Mouse (Mus musculus) hindbrain, postnatal 0 days (tissue): ENCODE data around the gene Car5a. TPM values are rescaled to one million over a fixed set of nuclear protein-coding genes. Genes with fewer than 3 reads are reported as not detected.

Experiments used
- ATAC-seq: fragments of 200-750 bp; cut with Nextera tagmentation; 2 replicates; pipeline ENCODE4 v1.8.0; 2017; ENCODE audit warnings: mild to moderate bottlenecking, moderate TSS enrichment, moderate library complexity
- DNase-seq: peaks from one replicate; pipeline ENCODE4 v3.0.0-alpha.2; 2015; ENCODE audit warnings: low spot score
- H3K27ac ChIP-seq: fragments of 300-500 bp; sonication (generic); 2 replicates; pipeline ENCODE4 v1.5.1; 2014; ENCODE audit warnings: mild to moderate bottlenecking
- H3K27me3 ChIP-seq: fragments of 300-500 bp; sonication (generic); 2 replicates; pipeline ENCODE4 v1.6.1; 2014; ENCODE audit warnings: low read length, mixed read lengths; ENCODE audit not compliant: insufficient read depth
- H3K36me3 ChIP-seq: fragments of 300-500 bp; sonication (generic); 2 replicates; pipeline ENCODE4 v1.6.1; 2014; ENCODE audit warnings: low read length, mixed read lengths; ENCODE audit not compliant: insufficient read depth
- H3K4me1 ChIP-seq: fragments of 300-500 bp; sonication (generic); 2 replicates; pipeline ENCODE4 v1.6.1; 2014; ENCODE audit warnings: antibody characterized with exemption, low read length, mixed read lengths; ENCODE audit not compliant: insufficient read depth
- H3K4me2 ChIP-seq: fragments of 300-500 bp; sonication (generic); 2 replicates; pipeline ENCODE4 v1.6.1; 2014; ENCODE audit warnings: low read depth, mild to moderate bottlenecking, low read length, moderate library complexity, mixed read lengths
- H3K4me3 ChIP-seq: fragments of 300-500 bp; sonication (generic); 2 replicates; pipeline ENCODE4 v1.5.1; 2014; ENCODE audit warnings: low read length
- H3K9ac ChIP-seq: fragments of 300-500 bp; sonication (generic); replicated peaks from 2 replicates; pipeline ENCODE4 v1.6.1; 2014; ENCODE audit warnings: mild to moderate bottlenecking, low read length, moderate library complexity, mixed read lengths
- H3K9me3 ChIP-seq: fragments of 300-500 bp; sonication (generic); 2 replicates; pipeline ENCODE4 v1.6.1; 2016; ENCODE audit warnings: low read length, mixed read lengths
- CTCF ChIP-seq: IDR thresholded peaks from 2 replicates; pipeline ENCODE4 v1.5.1; 2016; ENCODE audit warnings: antibody characterized with exemption, control low read depth, low read depth
- WGBS: fragments of 180-500 bp; shearing (Covaris S2); extraction: QIAGEN DNeasy Blood & Tissue Kit; methylation state at CpG from one replicate; pipeline ENCODE4 v1.1.7; 2014; 5-methylcytosine and 5-hydroxymethylcytosine counted together
- polyA plus RNA-seq: library from polyadenylated mRNA; unstranded; fragments of >200 nt; fragmentation: Nextera tagmentation; extraction: Ambion mirVana; gene quantifications from 2 replicates; pipeline ENCODE4 v1.2.1, GENCODE M21; 2015
- total RNA-seq: library from RNA; depleted of rRNA; stranded (reverse); fragments of >200 nt; gene quantifications from 2 replicates; pipeline ENCODE4 v1.2.3, GENCODE M21; 2014

The Car5a gene
- total and polyA plus RNA-seq, 2 experiments from 2014 or later, result 0.23 to 0.42 TPM

DNA sequence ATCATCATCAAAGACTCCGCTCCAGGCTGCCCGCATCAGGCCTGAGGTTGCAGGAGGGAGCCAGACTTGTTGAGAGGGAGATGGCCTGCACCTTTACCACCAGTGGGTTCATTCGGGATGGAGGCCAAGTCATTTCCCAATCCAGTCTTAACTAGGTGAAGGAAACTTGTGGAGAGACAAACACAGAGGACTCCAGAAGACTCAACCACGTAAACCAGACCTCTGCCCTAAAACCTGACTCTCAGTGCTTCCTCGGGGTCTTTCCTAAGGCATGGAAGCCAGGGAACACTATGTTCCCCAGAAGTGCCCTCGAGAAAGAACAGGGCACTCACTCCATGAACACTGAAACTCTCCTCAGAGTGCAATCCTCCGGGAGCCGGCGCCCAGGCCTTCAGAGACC is 39.7 kb downstream of the Car5a start:
- no peak for TF ChIP-seq CTCF
- no peak overlapping the region for H3K27ac ChIP-seq
- no peak for ATAC-seq

DNA sequence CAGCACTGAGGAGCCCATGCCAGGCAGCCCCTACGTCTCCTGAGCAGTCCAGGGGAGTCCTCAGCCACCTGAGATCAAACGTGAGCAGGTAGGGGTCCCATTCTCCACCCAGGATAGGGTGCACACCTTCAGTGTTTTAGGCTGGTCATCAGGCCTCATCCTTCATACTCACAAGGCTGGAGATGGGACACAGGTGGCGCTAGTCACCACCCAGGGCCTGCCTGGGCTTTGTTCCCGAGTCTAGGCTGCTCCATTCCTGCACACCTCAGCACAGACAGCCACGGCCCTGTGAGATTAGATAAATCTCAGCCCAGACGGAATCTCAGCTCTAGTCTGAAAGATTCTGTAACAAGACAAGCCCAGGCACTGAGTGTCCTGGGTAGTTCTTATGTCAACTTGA is 40.7 kb downstream of the Car5a start:
- Histone ChIP-seq H3K4me1 (peaks cover 25% of the 10 kb centered on the region), H3K9ac (peak overlapping the region; percentile 76; the same call in 1 of the 2 replicates), H3K4me2 (peak overlapping the region; percentile 86), H3K4me3 (peak overlapping the region; percentile 69), H3K27ac (no peak overlapping the region), H3K27me3 (no peaks in the 10 kb centered on the region), H3K36me3 (no peaks in the 10 kb centered on the region), H3K9me3 (no peaks in the 10 kb centered on the region)
- ATAC-seq, result no peak
- 65% methylated on average over 6 of the region's 6 CpGs for WGBS
- TF ChIP-seq CTCF, result no peak
- no peak for DNase-seq

More for the DNA sequence above, 39.7 kb downstream of the Car5a start:
- Histone ChIP-seq H3K36me3 (no peaks in the 10 kb centered on the region), H3K4me1 (peaks cover 25% of the 10 kb centered on the region), H3K27me3 (no peaks in the 10 kb centered on the region), H3K4me3 (peak overlapping the region; percentile 69), H3K9ac (peak overlapping the region; percentile 76), H3K9me3 (no peaks in the 10 kb centered on the region), H3K4me2 (peak overlapping the region; percentile 86)
- no peak for DNase-seq
- WGBS, result 83% methylated on average over 9 of the region's 9 CpGs

DNA sequence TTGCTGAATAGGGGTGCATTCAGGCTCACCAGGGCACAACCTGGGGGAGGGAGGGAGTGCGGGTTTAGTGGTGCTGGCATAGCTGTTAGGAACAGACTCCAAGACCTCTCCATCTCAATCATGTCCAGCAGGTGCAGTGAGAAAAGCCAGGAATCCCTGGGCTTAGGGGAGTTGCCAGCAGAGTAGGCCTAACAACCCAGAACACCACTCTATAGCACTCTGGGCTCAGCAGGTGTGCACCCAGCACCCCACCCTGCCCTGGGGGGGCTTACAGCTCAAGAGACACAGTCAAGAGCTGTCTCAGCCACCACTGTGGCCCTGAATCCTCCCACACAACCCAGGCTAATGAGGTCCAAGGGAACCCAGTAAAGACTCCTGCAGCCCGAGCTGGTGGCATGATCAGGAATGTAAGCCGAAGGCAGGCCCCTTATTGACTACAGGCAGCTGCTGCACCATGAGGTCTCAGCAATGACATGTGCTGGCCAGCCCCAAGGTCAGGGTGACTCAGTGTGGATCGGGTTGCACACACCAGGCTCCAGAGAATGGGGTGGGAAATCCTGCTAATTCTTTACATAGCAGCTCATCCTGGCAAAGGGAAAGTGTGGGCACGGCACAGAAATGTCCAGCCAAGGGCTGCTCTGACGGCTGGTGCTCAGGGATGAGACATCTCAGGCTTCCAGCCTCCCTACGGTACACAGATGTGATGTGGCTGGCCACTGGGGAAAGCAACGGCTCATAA is 43.0 kb downstream of the Car5a start:
- Histone ChIP-seq H3K9ac (peak overlapping the region; percentile 10; the same call in 1 of the 2 replicates), H3K4me2 (peak overlapping the region; percentile 86), H3K27ac (0 out of 2 replicates have a peak overlapping the region, but pooled peaks have one; percentile 38), H3K36me3 (no peaks in the 10 kb centered on the region), H3K9me3 (no peaks in the 10 kb centered on the region), H3K4me1 (peaks cover 45% of the 10 kb centered on the region), H3K4me3 (peak overlapping the region; percentile 1; the same call in 1 of the 2 replicates), H3K27me3 (no peaks in the 10 kb centered on the region)
- WGBS, result 47% methylated on average over 8 of the region's 8 CpGs
- DNase-seq (no peak), ATAC-seq (no peak)
- TF ChIP-seq CTCF, result no peak

DNA sequence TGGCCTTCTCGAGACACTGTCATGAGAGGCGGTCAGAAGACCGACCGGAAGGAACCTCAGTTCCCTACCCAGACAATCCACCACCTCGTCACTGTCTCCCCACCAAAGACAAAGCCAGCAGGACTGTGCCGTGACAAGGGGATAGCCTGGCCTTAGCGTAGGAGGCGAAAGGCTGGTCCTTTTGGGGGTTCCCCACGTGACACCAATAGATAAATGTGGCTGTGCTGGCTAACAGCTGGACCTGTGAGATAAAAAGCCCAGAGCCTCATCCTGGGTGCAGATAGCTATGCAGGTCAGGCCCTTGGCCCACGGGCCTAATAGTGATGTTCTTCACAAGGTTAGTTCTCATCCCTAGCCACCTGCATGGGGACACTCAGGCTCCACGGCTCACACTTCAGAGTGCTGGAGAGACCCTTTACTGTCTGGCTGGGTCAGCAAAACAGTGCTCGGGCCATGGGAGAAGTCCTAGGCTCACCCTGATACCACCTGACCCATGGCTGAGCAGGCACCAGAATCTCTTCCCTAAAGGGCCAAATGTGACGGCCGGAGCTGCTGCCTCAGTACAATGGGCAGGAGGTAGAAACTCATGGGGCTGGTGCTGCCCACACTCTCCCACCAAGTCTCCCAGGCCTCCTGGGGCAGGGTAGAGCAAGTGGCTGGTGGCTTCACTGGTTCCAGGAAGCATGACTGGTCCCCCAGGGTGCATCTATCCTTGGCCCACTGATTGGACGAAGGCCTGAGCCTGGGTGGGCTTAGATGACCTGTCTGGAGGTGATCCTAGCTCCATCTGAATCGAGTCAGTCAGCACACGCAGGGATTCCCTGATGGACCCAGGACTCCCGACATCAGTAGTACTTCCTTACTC is 45.3 kb downstream of the Car5a start:
- H3K9ac ChIP-seq, result no peak overlapping the region
- no peak overlapping the region for H3K4me2 ChIP-seq
- H3K9me3 ChIP-seq, result no peaks in the 10 kb centered on the region
- H3K27ac ChIP-seq, result peak overlapping the region; percentile 33; the same call in 1 of the 2 replicates
- H3K4me3 ChIP-seq, result no peak overlapping the region
- H3K4me1 ChIP-seq, result peaks cover 37% of the 10 kb centered on the region; the same call in 1 of the 2 replicates
- H3K27me3 ChIP-seq, result no peaks in the 10 kb centered on the region
- TF ChIP-seq CTCF, result no peak
- 65% methylated on average over 18 of the region's 18 CpGs for WGBS
- 0 out of 2 replicates have a peak, but pooled peaks cover 17% of the 10 kb centered on the region for H3K36me3 ChIP-seq
- DNase-seq, result no peak
- no peak for ATAC-seq

DNA sequence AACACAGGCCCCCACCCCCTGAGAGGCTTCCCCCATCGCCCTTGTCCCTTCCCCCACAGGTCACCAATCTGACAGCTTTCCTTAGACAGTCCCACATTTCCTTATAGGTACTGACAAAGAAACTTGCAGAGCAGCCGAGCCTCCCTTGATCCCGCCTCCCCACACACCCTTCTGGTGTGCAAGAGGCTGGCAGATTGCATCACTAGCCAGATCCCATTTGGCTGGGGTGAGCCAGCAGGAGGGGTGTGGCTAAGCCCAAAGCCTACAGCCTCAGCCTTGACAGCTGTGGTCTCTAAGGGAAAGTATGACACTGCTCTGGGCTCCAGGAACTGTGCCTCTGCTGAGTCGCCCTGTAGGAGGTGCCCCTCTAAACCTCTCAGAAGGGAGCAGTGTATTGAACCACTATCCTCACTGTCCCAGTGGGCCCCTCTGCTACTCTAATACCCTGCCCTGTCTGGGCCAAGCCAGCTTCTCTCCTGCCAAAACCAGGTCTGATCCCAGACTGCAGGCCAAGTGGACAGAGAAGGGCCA is 46.2 kb downstream of the Car5a start:
- Histone ChIP-seq H3K27ac (peak overlapping the region; percentile 68), H3K9me3 (no peaks in the 10 kb centered on the region), H3K36me3 (0 out of 2 replicates have a peak, but pooled peaks cover 17% of the 10 kb centered on the region), H3K27me3 (no peaks in the 10 kb centered on the region), H3K4me2 (peak overlapping the region; percentile 29; the same call in 1 of the 2 replicates), H3K4me1 (peaks cover 30% of the 10 kb centered on the region; the same call in 1 of the 2 replicates), H3K9ac (peak overlapping the region; percentile 9; the same call in 1 of the 2 replicates), H3K4me3 (0 out of 2 replicates have a peak overlapping the region, but pooled peaks have one; percentile 3)
- ATAC-seq (peak; percentile 86), DNase-seq (peak; percentile 74)
- TF ChIP-seq CTCF, result peak; percentile 30
- 4% methylated on average over 4 of the region's 4 CpGs for WGBS

DNA sequence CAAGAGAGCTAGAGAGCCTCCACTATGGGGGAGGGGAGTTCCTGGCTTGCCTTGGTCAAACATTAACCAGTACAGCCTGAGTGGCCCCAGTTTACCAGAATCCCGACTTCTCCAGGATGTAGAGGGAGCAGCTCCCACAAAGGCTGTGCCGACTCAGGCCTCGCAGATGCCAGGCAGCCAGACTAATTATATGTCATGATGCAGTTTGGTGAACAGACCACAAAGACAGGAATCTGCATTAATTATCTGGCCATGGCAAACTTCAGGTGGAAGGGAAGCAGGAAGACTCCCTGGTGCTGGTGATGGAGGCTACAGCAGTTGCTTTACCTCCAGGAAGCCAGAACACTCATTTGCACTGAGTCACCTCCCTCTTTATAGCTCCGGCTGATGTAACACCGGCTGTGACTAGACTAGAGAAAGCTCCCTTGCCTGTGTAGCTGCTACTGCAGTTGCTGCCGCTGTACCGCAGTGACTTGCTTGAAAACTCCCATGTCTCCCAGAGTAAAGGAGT is 46.8 kb downstream of the Car5a start:
- H3K4me2 ChIP-seq, result peak overlapping the region; percentile 29; the same call in 1 of the 2 replicates
- TF ChIP-seq CTCF, result no peak
- 16% methylated on average over 7 of the region's 7 CpGs for WGBS
- H3K27ac ChIP-seq, result peak overlapping the region; percentile 68
- peak overlapping the region; percentile 9; the same call in 1 of the 2 replicates for H3K9ac ChIP-seq
- 0 out of 2 replicates have a peak overlapping the region, but pooled peaks have one; percentile 3 for H3K4me3 ChIP-seq
- H3K4me1 ChIP-seq, result peaks cover 27% of the 10 kb centered on the region; the same call in 1 of the 2 replicates
- H3K27me3 ChIP-seq, result no peaks in the 10 kb centered on the region
- ATAC-seq, result peak; percentile 48; the same call in 1 of the 2 replicates
- peak; percentile 50 for DNase-seq
- 0 out of 2 replicates have a peak, but pooled peaks cover 17% of the 10 kb centered on the region for H3K36me3 ChIP-seq
- no peaks in the 10 kb centered on the region for H3K9me3 ChIP-seq
